Mouse (Mus musculus) spleen, adult 2 months (tissue): ENCODE measurements around the gene Olfr329-ps. TPM values are rescaled to one million over a fixed set of nuclear protein-coding genes. Genes with fewer than 3 reads are reported as not detected.
A peak's percentile ranks its signal among the peaks of the same experiment; 100 is the strongest.
"Not testable (repeated sequence)": the region's sequence is repeated elsewhere in the genome, so short reads cannot be mapped to it uniquely, and the experiment has no call there.

Source experiments
- DNase-seq, 2 experiments: peaks; one replicate each; pipeline versions ENCODE4 v3.0.0 to v3.0.0-alpha.2; 2012 to 2021; ENCODE audit warnings: low spot score in 2 of 2, low read depth in 1 of 2
- H3K27ac ChIP-seq: fragments of 200-500 bp; 2 replicates; pipeline ENCODE4 v1.5.1; 2012; ENCODE audit warnings: low read length, inconsistent platforms; ENCODE audit not compliant: insufficient read depth
- H3K27me3 ChIP-seq: fragments of 200-500 bp; 2 replicates; pipeline ENCODE4 v1.6.1; 2012; ENCODE audit warnings: mild to moderate bottlenecking, moderate library complexity, low read length, inconsistent platforms; ENCODE audit not compliant: control insufficient read depth, insufficient read depth
- H3K36me3 ChIP-seq: fragments of 200-500 bp; 2 replicates; pipeline ENCODE4 v1.6.1; 2012; ENCODE audit warnings: mild to moderate bottlenecking, low read length, inconsistent platforms; ENCODE audit not compliant: control insufficient read depth, insufficient read depth
- H3K4me1 ChIP-seq: fragments of 200-500 bp; 2 replicates; pipeline ENCODE4 v1.6.1; 2011; ENCODE audit warnings: inconsistent platforms; ENCODE audit not compliant: control insufficient read depth, insufficient read depth, insufficient read length
- H3K4me3 ChIP-seq: fragments of 200-500 bp; 2 replicates; pipeline ENCODE4 v1.5.1; 2011; ENCODE audit warnings: mild to moderate bottlenecking, inconsistent platforms; ENCODE audit not compliant: insufficient read depth, insufficient read length; ENCODE audit errors: extremely low read depth
- CTCF ChIP-seq: fragments of 200-500 bp; IDR thresholded peaks from 2 replicates; pipeline ENCODE4 v1.5.1; 2011; ENCODE audit warnings: mild to moderate bottlenecking, inconsistent platforms; ENCODE audit not compliant: insufficient read depth, insufficient read length, insufficient replicate concordance; ENCODE audit errors: extremely low read depth
- POLR2A ChIP-seq: fragments of 200-500 bp; IDR thresholded peaks from 2 replicates; pipeline ENCODE4 v1.6.1; 2011; ENCODE audit warnings: low read depth, low read length, inconsistent platforms
- WGBS: fragments of 180-500 bp; shearing (Covaris S2); methylation state at CpG from one replicate; pipeline ENCODE4 v1.1.7; 2018; 5-methylcytosine and 5-hydroxymethylcytosine counted together
- polyA plus RNA-seq: library from polyadenylated mRNA; depleted of rRNA; stranded (reverse); fragments of >200 nt; gene quantifications from 2 replicates; pipeline ENCODE4 v1.2.3, GENCODE M21; 2012

Gene Olfr329-ps
- polyA plus RNA-seq, 1 experiment = 0.12 TPM

DNA sequence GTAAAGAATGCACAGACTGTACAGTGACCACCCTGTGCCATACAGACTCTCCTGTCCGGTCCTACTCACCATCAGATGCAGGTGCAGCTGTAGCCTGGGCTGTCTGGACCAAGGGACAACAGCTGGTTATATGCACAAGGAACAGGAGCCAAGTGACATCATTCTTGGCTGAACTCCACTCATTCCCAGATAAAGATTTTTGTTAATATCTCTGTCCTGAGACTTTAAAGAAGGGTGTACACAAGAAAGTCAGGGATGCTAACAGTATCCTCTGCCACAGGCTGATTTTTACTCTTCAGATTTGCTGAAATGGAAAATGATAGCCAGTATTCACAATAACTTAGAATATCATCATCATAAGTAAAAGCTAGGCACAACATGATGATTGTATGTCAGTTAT is 9.3 kb upstream of the Olfr329-ps start, which contains the start of gene Olfr328:
Gene Olfr328 (minus strand): TSS at position 101 of the 400 bp plus-strand sequence.
- Histone ChIP-seq H3K4me1 (no peaks in the 10 kb centered on the region), H3K27ac (no peak within 1 kb of the TSS), H3K27me3 (no peaks in the 10 kb centered on the region), H3K36me3 (no peaks in the 10 kb centered on the region), H3K4me3 (no peak within 1 kb of the TSS)
- DNase-seq = no peak
- 78% methylated on average over 1 of the region's 1 CpGs for WGBS
- no peak for TF ChIP-seq CTCF
- TF ChIP-seq POLR2A = no peak

DNA sequence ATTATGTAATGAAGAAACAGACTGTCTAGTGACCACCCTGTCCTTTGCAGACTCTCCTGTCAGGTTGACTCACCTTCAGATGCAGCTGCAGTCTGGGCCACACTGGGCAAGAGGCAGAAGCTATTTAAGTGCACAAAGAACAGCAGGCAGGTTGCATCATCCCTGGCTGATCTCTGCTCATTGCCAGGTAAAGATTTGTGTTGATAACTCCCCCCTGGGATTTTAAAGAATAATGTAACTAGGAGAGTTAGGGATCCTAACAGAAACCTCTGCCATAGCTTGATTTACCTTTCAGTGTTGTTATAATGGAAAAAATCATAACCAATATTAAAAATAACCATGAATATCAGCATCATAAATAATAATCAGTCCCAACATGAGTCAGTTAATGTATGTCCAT is 11.5 kb downstream of the Olfr329-ps start, which contains the start of gene Olfr330:
Gene Olfr330 (minus strand): TSS at position 101 of the 400 bp plus-strand sequence.
- H3K4me1 ChIP-seq, H3K27me3 ChIP-seq, H3K27ac ChIP-seq, H3K36me3 ChIP-seq, DNase-seq, H3K4me3 ChIP-seq: not testable (repeated sequence)

GRCm38 (mm10) chr11:58519756-58520155 is 26.5 kb downstream of the Olfr329-ps start:
- not testable (repeated sequence) for H3K4me1 ChIP-seq, H3K27ac ChIP-seq, H3K27me3 ChIP-seq, H3K36me3 ChIP-seq, H3K4me3 ChIP-seq
- DNase-seq = peak in 1 of 2 experiments; percentile 18
- 83% methylated on average over 7 of the region's 9 CpGs for WGBS

- H3K36me3 ChIP-seq, H3K27ac ChIP-seq, H3K4me3 ChIP-seq, H3K4me1 ChIP-seq, H3K27me3 ChIP-seq: not testable (repeated sequence)
- WGBS = 93% methylated on average over 18 of the region's 18 CpGs
- DNase-seq = peak in 1 of 2 experiments; percentile 80
Measured at GRCm38 (mm10) chr11:58518916-58519315, 27.3 kb downstream of the Olfr329-ps start.

DNA sequence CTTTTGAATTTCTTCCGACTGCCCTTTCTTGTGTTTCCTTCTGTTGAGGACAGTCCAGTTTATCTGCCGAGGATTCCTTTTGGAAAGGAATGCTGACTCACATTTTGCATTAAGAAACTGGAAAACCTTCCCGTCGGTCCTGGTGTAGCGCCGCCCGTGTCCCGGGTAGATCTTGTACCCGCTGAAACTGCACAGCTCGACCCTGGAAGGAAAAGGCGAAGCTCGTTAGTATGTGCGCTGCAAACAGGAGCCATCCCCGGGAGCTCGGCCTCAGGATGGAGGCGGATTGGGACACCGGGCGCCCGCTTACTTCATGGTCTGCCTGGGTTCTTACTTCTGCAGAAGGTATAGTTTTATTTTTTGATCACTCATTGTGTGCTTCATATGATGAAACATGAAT is 37.2 kb downstream of the Olfr329-ps start:
- H3K4me1 ChIP-seq, H3K27ac ChIP-seq, H3K27me3 ChIP-seq, H3K4me3 ChIP-seq, H3K36me3 ChIP-seq, DNase-seq: not testable (repeated sequence)
- 87% methylated on average over 19 of the region's 19 CpGs for WGBS

DNA sequence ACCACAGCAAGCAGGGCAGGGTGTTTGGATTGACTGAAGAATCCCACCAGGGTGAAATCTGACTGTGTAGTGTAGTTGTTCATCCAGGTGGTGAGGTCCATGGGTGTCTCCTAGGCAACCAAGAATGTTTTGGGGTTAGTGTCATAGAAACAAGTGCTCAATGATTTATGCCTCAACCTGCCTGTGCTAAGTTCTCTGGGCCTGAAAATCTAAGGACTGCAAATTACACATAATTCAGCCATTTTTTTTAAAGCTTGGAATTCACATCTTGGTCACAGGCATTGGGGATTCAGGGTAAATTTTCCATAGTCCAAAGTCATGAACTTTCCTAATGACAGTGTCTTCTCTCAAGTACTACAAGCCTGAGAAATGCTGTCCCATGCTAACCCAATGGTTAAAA is 43.8 kb downstream of the Olfr329-ps start, which contains the start of gene Olfr331:
Gene Olfr331 (minus strand): TSS at position 101 of the 400 bp plus-strand sequence.
- H3K27ac ChIP-seq, H3K4me1 ChIP-seq, H3K27me3 ChIP-seq, DNase-seq, H3K36me3 ChIP-seq, H3K4me3 ChIP-seq: not testable (repeated sequence)

- no peak overlapping the region for H3K27ac ChIP-seq
- no peaks in the 10 kb centered on the region for H3K27me3 ChIP-seq
- 50% methylated on average over 3 of the region's 3 CpGs for WGBS
- no peak for DNase-seq
- no peak for TF ChIP-seq POLR2A
- no peak for TF ChIP-seq CTCF
- no peaks in the 10 kb centered on the region for H3K4me1 ChIP-seq
- no peak overlapping the region for H3K4me3 ChIP-seq
- no peaks in the 10 kb centered on the region for H3K36me3 ChIP-seq
Measured at GRCm38 (mm10) chr11:58499290-58499689, 46.9 kb downstream of the Olfr329-ps start.

DNA sequence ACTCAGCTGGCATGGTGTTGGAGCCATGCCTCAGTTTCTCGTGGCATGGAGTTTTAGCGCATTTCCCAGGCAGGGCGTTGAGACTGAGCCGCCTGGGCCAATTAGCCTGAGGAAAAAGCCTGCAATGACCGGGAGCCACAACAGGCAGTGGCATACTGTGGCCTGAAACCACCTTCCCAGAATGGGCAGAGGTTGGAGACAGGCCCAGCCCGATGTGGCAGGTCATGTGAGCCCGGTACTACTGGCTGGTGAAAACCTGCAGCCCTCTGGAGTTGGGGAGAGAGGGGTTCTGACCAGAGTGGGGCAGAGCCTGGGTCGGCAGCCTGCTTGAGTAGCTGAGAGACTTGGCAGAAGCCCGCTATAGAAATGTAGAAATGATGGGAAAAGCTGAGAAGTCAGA is 47.5 kb downstream of the Olfr329-ps start:
- TF ChIP-seq POLR2A (no peak), CTCF (no peak)
- Histone ChIP-seq H3K4me1 (no peaks in the 10 kb centered on the region), H3K36me3 (no peaks in the 10 kb centered on the region), H3K4me3 (no peak overlapping the region), H3K27me3 (no peaks in the 10 kb centered on the region), H3K27ac (no peak overlapping the region)
- 84% methylated on average over 9 of the region's 9 CpGs for WGBS
- no peak for DNase-seq
